Mouse (Mus musculus) spleen, postnatal 36 days (tissue): Measurements from ENCODE around the gene Slc7a6.

Experiments
- DNase-seq, 2 experiments: peaks; one replicate each; pipeline ENCODE4 v3.0.0; 2022; ENCODE audit warnings: low spot score in 2 of 2, mixed read lengths in 1 of 2

Gene Slc7a6

DNA sequence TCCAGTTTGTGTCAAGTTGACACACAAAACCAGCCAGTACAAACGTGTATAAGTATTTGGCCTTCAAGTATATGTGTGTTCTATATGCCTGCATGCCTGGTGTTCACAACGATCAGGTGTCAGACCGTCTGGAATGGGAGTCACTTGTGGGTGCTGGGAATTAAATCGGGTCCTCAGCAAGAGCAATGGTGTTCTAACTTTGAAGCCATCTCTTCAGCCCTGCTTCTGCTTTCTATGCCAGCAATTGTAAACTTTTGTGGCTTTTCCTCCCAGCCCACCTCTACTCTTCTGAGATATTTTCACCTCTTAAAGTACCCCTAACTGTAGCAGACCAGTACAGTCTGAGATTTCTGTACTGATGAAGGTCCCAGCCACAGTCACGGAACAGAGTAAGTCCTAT lies 28.5 kb upstream of the Slc7a6 start:
- no peak for DNase-seq

DNA sequence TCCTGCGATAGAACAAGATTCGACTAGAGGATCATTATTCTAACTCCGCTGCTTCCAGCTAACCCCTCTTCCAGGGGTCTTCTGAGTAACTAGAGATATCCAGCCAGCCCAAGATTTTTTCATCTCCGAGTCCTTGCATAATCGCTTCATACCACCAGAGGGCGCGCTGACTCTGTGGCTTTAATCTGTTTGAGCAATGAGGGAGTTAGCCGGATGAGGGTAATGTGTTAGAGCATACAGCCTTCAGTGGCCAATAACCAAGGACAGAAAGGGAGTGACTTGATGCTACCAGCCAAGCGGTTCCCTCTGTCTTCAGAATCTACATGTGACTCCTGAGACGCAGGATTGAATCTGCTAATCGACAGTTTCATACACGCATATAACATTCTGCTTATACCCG lies 27.9 kb upstream of the Slc7a6 start:
- DNase-seq: peak; percentile 64 to 75

DNA sequence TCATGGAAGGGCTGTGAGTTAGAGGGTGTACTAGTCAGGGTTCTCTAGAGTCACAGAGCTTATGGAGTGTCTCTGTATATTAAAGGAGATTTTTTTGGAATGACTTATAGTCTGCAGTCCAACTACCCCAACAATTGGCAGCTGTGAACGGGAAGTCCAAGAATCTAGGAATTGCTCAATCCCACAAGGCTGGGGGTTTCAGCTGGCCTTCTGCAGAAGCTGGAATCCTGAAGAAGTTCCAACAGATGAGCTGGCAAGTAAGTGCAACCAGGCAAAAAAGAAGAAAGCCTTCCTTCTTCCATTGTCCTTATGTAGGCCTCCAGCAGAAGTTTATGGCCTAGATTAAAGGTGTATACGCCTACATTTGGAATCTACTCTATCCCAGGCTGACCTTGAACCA lies 23.3 kb upstream of the Slc7a6 start:
- no peak for DNase-seq

DNA sequence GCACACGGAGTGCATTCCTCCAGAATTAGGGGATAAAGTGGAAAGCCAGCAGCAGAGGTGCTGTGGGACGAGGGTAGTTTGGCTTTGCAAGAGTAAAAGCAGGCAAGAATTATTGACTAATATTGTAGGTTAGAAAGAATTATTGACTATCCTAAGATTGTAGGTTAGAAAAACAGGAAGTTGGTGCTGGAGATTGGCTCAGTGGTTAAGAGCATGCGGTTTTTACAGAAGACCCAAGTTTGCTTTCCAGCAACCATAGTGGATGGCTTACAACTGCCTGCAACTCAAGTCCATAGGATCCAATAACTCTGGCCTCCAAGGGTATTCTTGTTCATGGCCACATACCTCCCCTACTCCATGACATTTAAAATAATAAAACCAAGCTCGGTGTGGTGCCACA lies 22.6 kb upstream of the Slc7a6 start:
- no peak for DNase-seq

DNA sequence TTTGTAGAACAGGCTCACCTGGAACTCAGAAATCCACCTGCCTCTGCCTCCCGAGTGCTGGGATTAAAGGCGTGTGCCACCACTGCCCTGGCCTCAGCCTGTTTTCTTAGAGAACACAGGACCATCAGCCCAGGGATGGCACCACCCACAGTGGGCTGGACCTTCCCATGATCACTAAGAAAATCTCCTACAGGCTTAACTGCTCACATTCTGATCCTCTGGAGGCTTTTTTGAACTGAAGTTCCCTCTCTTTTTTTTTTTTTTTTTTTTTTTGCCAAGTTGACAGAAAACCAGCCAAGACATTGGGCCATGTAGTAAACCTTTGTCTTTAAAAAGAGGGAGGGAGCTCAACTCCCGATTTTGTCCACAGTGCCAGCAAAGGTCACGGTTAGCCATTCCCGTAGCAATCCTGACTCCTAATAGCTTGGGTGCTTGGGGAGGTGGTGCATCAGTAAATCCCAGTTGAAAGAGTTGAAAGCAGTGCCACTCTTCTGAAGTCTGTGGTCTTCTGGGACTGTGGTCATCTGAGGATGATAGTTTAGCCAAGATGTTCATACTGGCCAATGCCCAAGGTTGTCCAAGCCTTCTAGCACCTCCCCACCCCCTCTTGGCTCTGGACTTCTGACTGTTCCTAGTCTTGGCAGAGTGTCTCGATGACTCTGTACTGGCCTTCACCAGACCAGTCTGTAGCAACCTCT lies 20.6 kb upstream of the Slc7a6 start:
- DNase-seq: no peak

DNA sequence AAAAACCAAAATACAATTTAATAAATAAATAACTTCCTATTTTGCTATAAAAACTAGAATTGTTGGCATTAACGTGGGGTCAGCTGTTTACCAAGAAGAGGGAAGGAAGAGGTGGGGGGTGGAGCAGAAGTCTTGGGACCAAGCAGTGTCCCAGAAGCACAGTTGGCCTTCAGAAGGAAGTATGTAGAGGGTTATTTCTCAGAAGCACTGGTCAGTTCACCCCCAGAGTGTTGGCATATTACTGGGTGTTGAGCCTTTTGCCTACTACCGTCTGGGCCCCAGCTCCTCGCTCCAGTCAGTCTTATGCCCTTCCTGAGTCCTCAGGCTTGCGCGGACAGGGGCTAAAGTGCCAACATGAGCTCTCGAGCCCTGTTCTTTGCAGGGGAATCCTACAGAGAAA lies 19.6 kb upstream of the Slc7a6 start:
- no peak for DNase-seq

DNA sequence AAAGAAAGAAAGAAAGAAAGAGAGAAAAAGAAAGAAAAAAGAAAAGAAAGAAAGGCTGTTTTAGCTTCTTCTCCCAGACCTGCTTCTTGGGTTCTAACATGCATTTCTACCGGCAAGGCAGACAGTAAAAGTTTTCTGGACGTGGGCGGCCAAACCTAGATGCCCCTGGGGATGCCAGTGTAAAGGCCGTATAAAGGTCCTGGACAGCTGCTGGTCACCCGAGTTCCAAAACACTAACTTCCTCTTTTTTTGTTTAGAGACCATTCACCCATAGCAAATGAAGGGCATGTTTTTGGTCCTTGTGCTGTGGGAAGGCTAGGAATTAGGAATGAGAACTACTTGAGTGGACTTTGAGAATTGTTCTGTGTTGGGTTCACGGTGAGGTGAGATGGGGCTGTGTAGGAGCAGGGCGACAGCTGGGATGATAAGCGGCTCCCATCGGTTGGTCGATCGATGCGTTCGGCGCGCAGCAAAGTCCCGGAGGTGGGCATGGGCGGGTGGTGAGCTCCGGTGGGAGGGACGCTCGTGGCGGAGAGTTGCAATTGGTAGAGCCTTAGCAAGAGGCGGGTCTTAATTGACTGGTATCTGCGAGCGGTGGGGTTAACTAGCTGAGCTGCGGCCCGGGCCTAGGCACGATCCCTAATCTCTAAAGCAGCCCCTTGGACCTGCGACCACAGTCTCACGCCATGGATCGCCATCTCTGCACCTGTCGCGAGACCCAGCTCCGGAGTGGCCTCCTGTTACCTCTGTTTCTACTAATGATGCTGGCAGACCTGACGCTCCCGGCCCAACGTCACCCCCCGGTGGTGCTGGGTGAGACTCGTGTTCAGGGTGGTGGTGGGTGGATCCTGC lies 18.6 kb upstream of the Slc7a6 start, which contains the start of gene Pla2g15:
Gene Pla2g15 (plus strand): TSS at position 599 of the 852 bp plus-strand sequence.
- DNase-seq: peak; percentile 94 to 96

DNA sequence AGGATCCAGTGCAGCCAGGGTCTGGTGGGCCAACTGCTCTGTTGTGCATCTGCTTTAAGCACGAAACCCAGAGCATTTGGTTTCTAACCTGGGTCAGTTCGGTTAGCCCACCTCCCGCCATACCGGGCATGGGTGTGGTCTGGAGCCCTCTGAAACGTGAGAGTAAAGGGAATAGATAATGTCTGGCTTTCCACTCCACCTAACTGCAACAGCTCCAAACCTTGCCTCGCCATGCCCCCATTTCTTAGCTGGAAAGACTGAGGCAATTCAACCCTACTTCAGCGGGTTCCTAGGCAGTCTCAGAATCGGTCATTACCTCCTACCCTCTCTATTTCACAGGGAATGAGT lies 18.0 kb upstream of the Slc7a6 start:
- DNase-seq: no peak

DNA sequence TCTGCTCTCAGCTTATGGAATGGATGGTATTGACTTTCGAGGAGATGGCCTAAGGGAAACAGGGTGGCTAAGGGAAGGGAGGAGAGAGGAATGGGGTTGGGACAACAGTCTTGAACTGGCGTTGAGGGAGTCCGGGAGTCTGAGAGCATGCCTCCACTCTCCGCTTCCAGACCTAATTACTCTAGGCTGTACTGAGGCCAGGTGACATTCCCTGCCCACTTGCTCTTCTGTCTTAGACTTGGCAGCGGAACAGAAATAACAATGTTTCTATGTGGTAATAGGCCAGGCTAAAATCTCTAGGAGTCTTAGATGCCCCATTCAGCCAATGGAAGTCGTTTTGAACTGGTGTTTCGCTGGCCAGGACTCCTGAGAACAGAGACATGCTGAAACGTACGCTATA lies 17.6 kb upstream of the Slc7a6 start:
- DNase-seq: no peak

DNA sequence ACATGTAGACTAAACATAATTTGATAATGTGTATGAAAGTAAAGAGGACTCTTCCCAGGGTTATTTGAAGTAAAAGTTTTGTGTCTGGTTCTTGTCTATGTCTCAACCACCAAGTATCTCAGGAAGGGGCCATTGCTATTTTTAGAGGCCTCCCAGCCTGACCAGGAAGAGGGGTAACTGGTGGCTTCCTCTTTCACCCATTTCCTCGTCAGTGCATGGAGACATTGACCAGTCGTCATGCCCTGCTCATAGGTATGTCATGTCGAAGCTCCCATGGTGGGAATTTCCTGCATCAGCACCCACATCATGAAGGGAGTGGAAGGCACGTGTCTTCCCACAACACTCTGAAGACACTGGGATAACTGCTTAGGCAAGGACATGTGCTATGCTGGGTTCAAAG lies 15.8 kb upstream of the Slc7a6 start:
- DNase-seq: no peak

DNA sequence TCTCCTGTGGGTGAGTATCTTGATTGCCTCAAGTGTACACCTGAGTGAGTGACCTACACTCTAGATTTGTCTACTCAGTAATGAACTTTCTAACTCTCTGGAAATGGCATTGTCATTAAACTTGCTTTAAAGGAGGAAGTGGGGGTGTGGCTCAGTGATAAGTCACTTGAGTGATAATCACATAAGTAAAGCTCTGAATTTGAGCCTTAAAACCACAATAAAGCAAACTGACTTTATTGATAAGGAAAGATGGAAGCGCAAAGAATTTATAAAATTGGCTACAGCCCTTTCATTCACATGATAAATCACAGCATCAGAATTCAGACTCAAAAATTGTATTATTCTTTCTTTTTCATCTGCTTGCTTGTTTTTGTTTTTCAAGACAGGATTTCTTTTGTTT lies 11.2 kb upstream of the Slc7a6 start:
- DNase-seq: no peak

DNA sequence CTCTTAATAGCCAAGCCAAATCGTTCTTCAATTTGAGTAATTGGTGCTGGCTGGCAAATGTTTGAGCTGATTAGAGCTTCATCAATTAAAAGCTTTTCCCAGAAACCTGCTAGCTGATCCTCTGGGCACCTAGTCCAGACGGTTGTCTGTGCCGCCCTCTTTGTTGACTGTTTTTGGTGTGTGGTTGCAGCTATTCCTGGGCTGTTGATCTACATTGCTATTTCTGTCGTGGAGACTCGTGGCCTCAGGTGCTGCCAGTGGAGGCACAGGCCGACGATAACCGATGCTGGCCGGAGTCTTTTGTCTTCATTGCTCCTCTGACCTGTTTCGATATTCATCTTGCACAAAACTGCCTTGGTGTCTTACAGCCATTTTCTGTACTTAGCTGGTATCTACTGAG lies 10.3 kb upstream of the Slc7a6 start:
- DNase-seq: no peak

DNA sequence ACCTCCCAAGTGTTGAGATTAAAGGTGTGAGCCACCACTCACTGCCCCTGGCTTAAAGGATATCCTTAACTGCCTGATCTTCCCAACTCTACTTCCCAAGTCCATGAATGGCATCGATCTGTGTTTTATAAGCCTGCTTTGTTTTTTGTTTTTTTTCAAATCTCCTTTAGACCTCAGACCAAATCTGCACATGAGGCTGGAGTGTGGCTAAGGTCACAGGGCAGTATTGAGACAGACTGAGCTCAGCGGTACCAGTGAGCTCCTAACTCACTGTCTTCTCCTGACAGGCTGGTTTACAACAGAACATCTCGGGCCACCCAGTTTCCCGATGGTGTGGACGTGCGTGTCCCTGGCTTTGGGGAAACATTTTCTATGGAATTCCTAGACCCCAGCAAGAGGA lies 8.8 kb upstream of the Slc7a6 start:
- DNase-seq: no peak

DNA sequence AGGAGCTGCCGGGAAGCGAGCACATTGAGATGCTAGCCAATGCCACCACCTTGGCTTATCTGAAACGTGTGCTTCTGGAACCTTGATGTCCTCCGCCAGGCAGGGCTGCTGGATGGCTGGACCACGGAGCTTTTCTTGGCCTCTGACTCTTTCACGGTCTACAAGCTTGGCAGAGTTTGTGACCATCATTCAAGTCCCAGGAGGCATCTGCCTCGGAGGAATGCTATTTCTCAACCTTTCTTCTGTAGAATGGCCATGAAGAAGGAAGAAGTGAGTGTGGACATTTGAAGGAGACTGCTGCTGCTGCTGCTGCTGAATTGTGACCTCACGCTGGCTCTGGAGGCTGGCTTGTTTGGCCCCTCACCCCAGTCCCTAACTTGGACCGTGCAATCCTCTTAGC lies 5.4 kb upstream of the Slc7a6 start:
- no peak for DNase-seq

DNA sequence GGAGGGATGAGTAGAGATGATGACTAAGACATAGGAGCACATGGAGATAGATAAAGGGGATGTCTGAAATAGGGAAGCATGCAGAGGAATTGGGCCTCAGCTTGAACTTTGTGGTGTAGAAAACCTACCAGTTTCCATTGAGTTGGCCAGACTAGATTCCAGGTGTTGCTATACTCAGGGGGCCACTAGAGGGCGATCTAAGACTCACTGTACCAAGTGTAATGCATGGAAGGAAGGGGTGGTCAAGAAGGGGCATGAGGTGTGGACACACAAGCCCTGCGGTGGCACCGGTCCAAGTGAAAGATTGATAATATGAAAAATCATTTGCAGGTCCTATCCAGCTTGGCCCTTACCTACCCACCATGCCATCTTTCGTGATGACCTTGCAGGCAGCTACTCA lies 3.2 kb upstream of the Slc7a6 start:
- peak; percentile 42 to 69 for DNase-seq

DNA sequence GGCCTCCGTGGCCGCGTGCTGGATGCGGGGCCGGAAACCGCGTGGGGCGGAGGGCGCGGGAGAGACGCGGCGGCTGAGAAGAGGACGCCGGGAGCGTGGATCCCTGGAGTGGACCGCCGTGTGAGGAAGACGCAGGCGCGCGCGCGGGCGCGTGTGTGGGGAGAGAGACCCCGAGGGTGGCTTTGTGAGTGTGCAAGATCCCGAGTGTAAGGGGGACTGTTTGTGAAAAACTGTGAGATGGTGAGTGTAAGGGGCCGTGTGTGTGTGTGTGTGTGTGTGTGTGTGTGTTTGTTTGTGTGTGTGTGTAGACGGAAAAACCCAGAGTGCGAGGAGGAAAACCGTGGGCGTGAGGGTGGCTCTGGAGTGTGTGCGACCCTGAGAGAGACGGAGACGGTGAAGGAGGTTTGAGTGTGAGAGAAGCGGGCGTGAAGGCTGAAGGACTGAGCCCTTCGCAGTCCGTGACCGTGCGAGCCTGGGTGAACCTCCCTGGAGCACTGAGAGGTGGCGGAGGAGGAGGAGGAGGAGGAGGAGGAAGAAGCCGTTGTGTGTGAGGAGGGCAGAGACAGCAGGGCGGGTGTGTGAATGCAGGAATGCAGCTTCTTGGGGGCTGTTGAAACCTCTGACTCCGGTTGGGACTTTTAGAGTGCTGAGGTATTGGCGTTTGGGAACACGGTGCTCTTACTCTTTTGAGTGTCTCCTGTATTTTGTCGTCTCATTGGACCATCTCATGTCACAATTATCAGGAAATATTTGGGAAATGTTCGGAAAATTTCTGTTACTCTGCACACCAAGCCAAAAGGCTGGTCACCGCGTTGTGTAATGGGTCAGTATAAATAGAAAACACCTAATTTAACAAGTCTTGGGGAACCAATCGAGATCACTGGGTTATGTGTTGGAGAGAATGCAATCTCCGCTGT lies 618 bp downstream of the Slc7a6 start:
- peak; percentile 15 to 32 for DNase-seq

DNA sequence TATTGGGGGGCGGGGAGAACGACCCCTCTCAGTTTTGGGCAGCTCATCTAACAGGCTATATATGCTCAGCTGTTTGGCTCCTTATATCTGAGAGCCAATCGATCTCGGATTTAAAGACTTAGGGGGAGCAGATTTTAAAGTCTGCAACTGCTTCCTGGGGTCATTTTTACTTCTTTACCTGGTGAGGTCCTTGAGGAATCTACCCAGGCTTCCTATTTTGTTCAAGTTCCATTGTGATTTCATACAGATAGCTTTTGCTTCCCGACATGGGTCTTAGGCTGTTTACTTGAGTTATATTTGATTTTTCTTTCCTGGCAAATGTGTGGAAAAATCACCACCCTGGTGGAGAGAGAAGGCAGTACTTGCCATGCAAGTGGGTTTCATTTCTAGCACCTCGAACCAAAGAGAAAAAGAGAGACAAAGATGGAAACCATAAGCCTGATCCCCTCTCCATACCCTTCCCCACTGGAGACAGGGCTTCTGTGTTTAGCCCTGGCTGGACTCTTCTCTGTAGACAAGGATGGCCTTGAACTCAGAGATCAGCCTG lies 1.4 kb downstream of the Slc7a6 start:
- DNase-seq: no peak

DNA sequence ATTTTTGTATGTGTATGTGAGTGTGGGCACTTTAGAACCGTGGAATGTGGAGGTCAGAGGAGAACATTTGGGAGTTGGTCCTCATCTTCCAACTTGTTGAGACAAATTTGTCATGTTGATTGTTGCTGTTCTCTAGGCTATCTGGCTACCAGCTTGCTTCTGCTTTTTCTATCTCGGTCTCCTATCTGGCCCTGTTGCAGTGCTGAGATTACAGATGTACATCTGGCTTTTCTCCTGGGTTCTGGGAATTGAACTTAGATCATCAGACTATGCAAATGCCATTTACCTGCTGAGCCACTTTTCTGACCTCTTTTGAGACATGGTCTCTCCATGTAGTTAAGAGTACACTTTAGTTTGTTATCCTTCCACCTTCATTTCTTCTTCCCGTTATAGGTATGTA lies 4.9 kb downstream of the Slc7a6 start:
- DNase-seq: no peak

DNA sequence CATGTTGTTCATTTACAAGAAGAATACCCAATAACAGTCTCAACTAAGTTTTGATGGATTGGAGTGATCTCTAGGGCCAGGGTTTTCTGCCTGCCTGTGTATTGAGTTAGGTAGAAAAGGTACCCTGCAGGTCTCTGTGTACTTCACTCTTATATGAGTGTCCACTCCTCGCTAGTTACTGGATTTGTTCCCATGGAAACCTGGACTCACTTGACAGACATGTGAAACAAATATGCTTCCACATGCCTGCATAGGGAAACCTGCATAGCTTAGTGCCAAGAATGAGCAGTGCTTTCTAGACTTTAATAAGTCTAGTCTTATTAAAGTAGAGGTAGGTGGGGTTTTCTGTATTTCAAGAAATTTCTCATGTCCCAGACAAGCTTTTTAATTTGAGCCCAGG lies 8.2 kb downstream of the Slc7a6 start:
- DNase-seq: no peak

DNA sequence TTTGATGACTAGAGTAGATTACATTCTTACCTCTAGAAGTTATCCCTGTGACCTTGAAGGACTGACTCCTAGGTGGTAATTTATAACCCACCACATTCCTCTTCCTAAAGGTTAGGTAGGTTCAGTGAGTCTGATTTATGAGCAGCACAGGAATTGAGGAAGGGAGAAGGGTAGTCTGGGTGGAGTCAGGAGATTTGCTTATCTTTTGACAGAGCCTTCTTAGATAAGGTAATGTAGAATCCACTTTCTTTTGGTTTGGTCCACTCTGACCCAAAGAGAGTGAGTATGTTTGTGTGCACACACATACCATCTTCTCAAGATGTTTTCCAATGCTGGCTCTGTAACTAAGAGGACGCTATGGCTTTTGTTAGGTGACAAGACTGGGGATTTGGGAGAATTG lies 8.9 kb downstream of the Slc7a6 start:
- no peak for DNase-seq

DNA sequence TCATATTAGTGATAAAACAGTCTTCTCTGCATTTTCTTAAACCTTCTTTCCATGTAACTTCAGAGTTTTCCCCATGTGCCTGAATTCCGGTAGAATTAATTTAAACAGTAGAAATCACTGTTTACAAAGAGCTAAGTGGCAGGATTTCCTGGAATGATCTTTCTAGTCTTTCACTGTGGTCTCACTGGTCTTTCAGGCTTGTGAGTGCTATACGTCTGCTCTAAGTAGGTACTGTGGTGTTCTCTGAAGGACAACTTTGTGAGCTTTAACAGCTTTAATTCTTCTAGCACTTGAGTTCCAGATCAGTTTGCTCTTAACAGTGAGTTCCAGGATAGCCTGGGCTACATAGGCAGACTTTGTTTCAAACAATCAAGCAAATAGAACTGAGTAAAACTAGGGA lies 9.8 kb downstream of the Slc7a6 start:
- no peak for DNase-seq

DNA sequence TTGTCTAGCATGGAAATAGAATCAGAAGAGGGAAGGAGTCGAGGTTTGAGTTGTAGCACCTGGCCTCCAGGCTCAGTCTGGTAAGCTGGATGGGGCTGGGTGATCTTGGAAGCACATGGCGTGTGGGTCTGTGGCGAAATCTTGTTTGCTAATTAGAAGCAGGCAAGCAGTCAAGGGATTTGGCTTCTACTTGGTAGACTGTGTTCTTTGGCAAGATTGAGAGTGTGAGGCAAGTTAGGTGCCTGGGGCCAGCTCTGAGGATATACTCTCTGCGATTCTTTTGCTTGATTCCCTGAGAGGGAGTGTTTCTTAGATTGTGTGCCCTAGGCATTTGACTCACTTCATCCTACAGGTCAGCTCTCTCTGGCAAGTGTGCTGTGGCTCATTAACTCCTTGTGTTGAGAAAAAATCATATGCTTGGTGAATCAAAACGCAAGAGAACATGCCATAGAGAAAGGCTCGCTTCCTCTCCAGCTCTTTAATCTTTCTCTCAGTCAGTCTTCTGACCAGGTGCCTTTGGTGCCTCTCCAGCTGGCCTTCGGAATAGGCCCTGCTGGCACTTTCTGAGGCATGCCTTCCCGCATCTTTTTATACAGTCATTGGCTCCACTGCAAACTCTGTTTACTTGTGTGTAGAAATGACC lies 17.1 kb downstream of the Slc7a6 start:
- DNase-seq: no peak
